In genomic region chr11:55608524-55608920, GRCm38 (mm10) we compare ENCODE assay signal across 10 mouse cellular contexts. TPM values are rescaled to one million over a fixed set of nuclear protein-coding genes. Genes with fewer than 3 reads are reported as not detected.
DNase-seq lines count a peak whose midpoint lies in the region; ATAC-seq lines count a peak whose summit lies in the region.
"Had no signal": no experiment of that assay in that cellular context is flagged by ENCODE, and none has a peak within 500 bp of the region (broad histone marks: within the 10 kb centered on the region; RNA-seq: fewer than 3 reads in every experiment).

No protein-coding gene starts in this region.

- peak overlapping the region; percentile 63 for H3K9ac ChIP-seq in hindbrain, embryonic 12.5 days
- H3K9ac ChIP-seq in neural tube, embryonic 11.5 days (ENCODE audit: low read length) = peak overlapping the region; percentile 84

- peak overlapping the region; percentile 57 for H3K4me3 ChIP-seq in hindbrain, embryonic 12.5 days
- H3K4me3 ChIP-seq in neural tube, embryonic 11.5 days (ENCODE audit: low read depth, low read length) = peak overlapping the region; percentile 66

- H3K9me3 ChIP-seq in hindbrain, embryonic 12.5 days (replicated peaks) = no peaks in the 10 kb centered on the region
- H3K9me3 ChIP-seq in neural tube, embryonic 11.5 days (ENCODE audit: control insufficient read depth, low read length) = no peaks in the 10 kb centered on the region

- peak overlapping the region; percentile 52 for H3K4me2 ChIP-seq in hindbrain, embryonic 12.5 days (replicated peaks)
- H3K4me2 ChIP-seq in neural tube, embryonic 11.5 days (ENCODE audit: low read depth) = peak overlapping the region; percentile 58
- H3K4me2 ChIP-seq: liver, embryonic 11.5 days had no signal

- no peaks in the 10 kb centered on the region for H3K36me3 ChIP-seq in hindbrain, embryonic 12.5 days
- H3K36me3 ChIP-seq in neural tube, embryonic 11.5 days (ENCODE audit: control insufficient read depth, insufficient read depth, low read length) = no peaks in the 10 kb centered on the region

- WGBS in hindbrain, embryonic 12.5 days = 0% methylated on average over 12 of the region's 12 CpGs
- WGBS in neural tube, embryonic 11.5 days = 1% methylated on average over 12 of the region's 12 CpGs

- DNase-seq in cerebellum, postnatal 10 days = peak; percentile 61 to 64
- no peak for DNase-seq in cerebellum, adult 8-10 months
- peak; percentile 76 for DNase-seq in embryo, embryonic 10.5 days (ENCODE audit: low spot score)
- DNase-seq in neural tube, embryonic 11.5 days (ENCODE audit: low spot score) = peak; percentile 78
- no peak for DNase-seq in adrenal gland, adult 8-10 months
- DNase-seq in adrenal gland, adult 2 months = no peak
- no peak for DNase-seq in heart, adult 18-20 months

- H3K27me3 ChIP-seq in hindbrain, embryonic 12.5 days = 0 out of 2 replicates have a peak, but pooled peaks cover 3% of the 10 kb centered on the region
- H3K27me3 ChIP-seq in neural tube, embryonic 11.5 days (ENCODE audit: control insufficient read depth, insufficient read depth, low read length) = no peaks in the 10 kb centered on the region

- peaks cover 17% of the 10 kb centered on the region for H3K4me1 ChIP-seq in hindbrain, embryonic 12.5 days
- H3K4me1 ChIP-seq in neural tube, embryonic 11.5 days (ENCODE audit: control insufficient read depth, insufficient read depth, low read length) = peaks cover 7% of the 10 kb centered on the region

- H3K27ac ChIP-seq in hindbrain, embryonic 12.5 days = peak overlapping the region; percentile 85
- H3K27ac ChIP-seq in neural tube, embryonic 11.5 days (ENCODE audit: low read depth, low read length) = peak overlapping the region; percentile 83

- peak; percentile 66 for ATAC-seq in hindbrain, embryonic 12.5 days (ENCODE audit: low FRiP score)
- peak; percentile 79 for ATAC-seq in neural tube, embryonic 11.5 days (ENCODE audit: insufficient read depth, low FRiP score, low TSS enrichment)

RNA-seq across cellular contexts. Expression of gene Glra1, which starts 0.5 kb away (rescaled TPM):
- polyA plus RNA-seq in hindbrain, embryonic 12.5 days (2016; fragmentation: Nextera tagmentation; extraction: Ambion mirVana) = 3.5 and 3.9 TPM in 2 replicates
- polyA plus RNA-seq in neural tube, embryonic 11.5 days (2014; fragmentation: Nextera tagmentation; extraction: Ambion mirVana) = 5.8 and 5.9 TPM in 2 replicates
- not detected for total RNA-seq in adrenal gland, adult 8-10 months (2022)
- not detected for total RNA-seq in adrenal gland, adult 2 months (2021)
- polyA plus RNA-seq in adrenal gland, adult 2 months (2012; rRNA removed) = not detected in 2 replicates
- total RNA-seq in heart, adult 18-20 months (2021) = not detected
- total RNA-seq: heart, postnatal 10 days had no signal
- polyA plus RNA-seq: liver, embryonic 11.5 days had no signal

Comparison
In these comparisons a context has a peak if more than half of its experiments do, and no peak if none do; other contexts are left out.
1. DNase-seq: peak in cerebellum, postnatal 10 days (2 of 2), embryo, embryonic 10.5 days (single experiment) and neural tube, embryonic 11.5 days (single experiment); none in cerebellum, adult 8-10 months (single experiment), adrenal gland, adult 8-10 months (single experiment), adrenal gland, adult 2 months (single experiment) and heart, adult 18-20 months (0 of 2).